In the genomic region with DNA sequence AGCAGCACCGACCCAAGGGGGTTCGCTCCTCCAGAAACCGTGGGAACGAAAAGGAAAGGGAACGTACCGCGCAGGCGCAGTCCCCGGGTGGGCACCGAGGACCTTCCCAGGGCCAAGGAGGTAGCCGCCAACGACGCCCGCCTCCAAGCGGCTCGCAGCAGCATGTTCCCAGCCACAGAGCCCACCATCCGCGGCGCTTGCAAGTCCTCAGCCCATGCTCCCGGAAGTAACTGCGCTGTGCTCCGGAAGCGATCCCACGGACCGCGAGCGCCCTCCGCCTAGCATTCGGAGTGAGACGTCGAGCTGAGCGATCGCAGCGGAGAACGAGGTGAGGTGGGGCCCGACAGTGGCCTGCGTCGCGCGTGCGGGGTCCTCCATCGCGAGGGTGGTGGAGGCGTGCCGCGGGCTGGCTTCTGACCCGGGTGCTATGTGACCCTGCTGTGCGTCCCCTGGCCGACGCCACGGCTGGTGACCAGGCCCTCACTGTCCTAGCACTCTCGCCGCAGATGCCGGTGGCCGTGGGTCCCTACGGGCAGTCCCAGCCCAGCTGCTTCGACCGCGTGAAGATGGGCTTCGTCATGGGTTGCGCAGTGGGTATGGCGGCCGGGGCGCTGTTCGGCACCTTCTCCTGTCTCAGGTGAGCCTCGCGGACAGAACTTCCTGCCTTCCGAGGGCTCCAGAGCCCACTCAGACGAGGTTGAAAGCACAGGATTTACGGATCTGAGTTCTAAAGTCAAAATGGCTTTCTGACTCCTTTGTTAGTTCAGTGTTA, we compare ENCODE assay signal across 8 mouse cellular contexts. TPM values are rescaled to one million over a fixed set of nuclear protein-coding genes. Genes with fewer than 3 reads are reported as not detected.
DNase-seq lines count a peak whose midpoint lies in the region; ATAC-seq and TF ChIP-seq lines count a peak whose summit lies in the region.

A gene (plus strand): TSS at position 87 of the 772 bp plus-strand sequence.
A gene (minus strand): TSS at position 234 of the 772 bp plus-strand sequence.

- peak within 1 kb of the TSS; percentile 86 for H3K4me3 ChIP-seq in G1E (ENCODE audit: low read depth, low read length)
- peak within 1 kb of the TSS; percentile 67 for H3K4me3 ChIP-seq in forebrain, postnatal 0 days (ENCODE audit: low read depth, low read length)
- peak within 1 kb of the TSS; percentile 91 for H3K4me3 ChIP-seq in lung, embryonic 15.5 days

- TF ChIP-seq CTCF in G1E (IDR thresholded peaks at IDR 0.05; ENCODE audit: low read depth, low read length), result no peak
- TF ChIP-seq CTCF in forebrain, postnatal 0 days (IDR thresholded peaks at IDR 0.05; ENCODE audit: low read depth), result peak; percentile 84

- no peaks in the 10 kb centered on the region for H3K27me3 ChIP-seq in G1E (ENCODE audit: insufficient read depth, low read length)
- H3K27me3 ChIP-seq in forebrain, postnatal 0 days (ENCODE audit: insufficient read depth, low read length), result no peaks in the 10 kb centered on the region
- H3K27me3 ChIP-seq in lung, embryonic 15.5 days, result no peaks in the 10 kb centered on the region

- H3K27ac ChIP-seq in forebrain, postnatal 0 days (ENCODE audit: low read depth, low read length), result peak within 1 kb of the TSS; percentile 90
- H3K27ac ChIP-seq in lung, embryonic 15.5 days, result peak within 1 kb of the TSS; percentile 95

- under 1% methylated on average over 70 of the region's 70 CpGs for WGBS in forebrain, postnatal 0 days
- 1% methylated on average over 70 of the region's 70 CpGs for WGBS in lung, embryonic 15.5 days

- peaks cover 55% of the 10 kb centered on the region for H3K36me3 ChIP-seq in G1E (replicated peaks)
- H3K36me3 ChIP-seq in forebrain, postnatal 0 days (ENCODE audit: insufficient read depth), result peaks cover 25% of the 10 kb centered on the region
- peaks cover 28% of the 10 kb centered on the region for H3K36me3 ChIP-seq in lung, embryonic 15.5 days

- H3K9ac ChIP-seq in forebrain, postnatal 0 days, result peak within 1 kb of the TSS; percentile 83
- peak within 1 kb of the TSS; percentile 94 for H3K9ac ChIP-seq in lung, embryonic 15.5 days

- H3K9me3 ChIP-seq in G1E (replicated peaks), result no peaks in the 10 kb centered on the region
- H3K9me3 ChIP-seq in forebrain, postnatal 0 days (ENCODE audit: low read length), result no peaks in the 10 kb centered on the region
- no peaks in the 10 kb centered on the region for H3K9me3 ChIP-seq in lung, embryonic 15.5 days

- DNase-seq in G1E (ENCODE audit: low spot score), result peak; percentile 76
- DNase-seq in cerebellum, adult 18-20 months, result peak; percentile 89 to 90
- DNase-seq in forebrain, postnatal 0 days, result peak; percentile 98
- DNase-seq in heart, postnatal 4 days, result peak; percentile 96
- peak; percentile 86 to 93 for DNase-seq in layer of hippocampus, adult 8-10 months (ENCODE audit: low spot score in 2 of 2)
- DNase-seq in ovary, adult 18-20 months (ENCODE audit: low spot score), result peak; percentile 88
- peak; percentile 96 for DNase-seq in thymus, postnatal 0 days (ENCODE audit: low spot score)

- peak; percentile 70 for ATAC-seq in G1E (ENCODE audit: extremely low read depth, insufficient number of reproducible peaks, low FRiP score, poor library complexity, severe bottlenecking)
- peak; percentile 99 for ATAC-seq in forebrain, postnatal 0 days
- ATAC-seq in lung, embryonic 15.5 days (ENCODE audit: borderline replicate concordance, extremely low read depth, low FRiP score, low TSS enrichment), result peak; percentile 97

- peaks cover 26% of the 10 kb centered on the region for H3K4me1 ChIP-seq in G1E (ENCODE audit: insufficient read depth, low read depth, low read length)
- H3K4me1 ChIP-seq in forebrain, postnatal 0 days (ENCODE audit: insufficient read depth), result peaks cover 4% of the 10 kb centered on the region; the same call in 1 of the 2 replicates
- peaks cover 13% of the 10 kb centered on the region for H3K4me1 ChIP-seq in lung, embryonic 15.5 days

- peak within 1 kb of the TSS; percentile 83 for H3K4me2 ChIP-seq in forebrain, postnatal 0 days (ENCODE audit: low read depth)
- H3K4me2 ChIP-seq in lung, embryonic 15.5 days, result peak within 1 kb of the TSS; percentile 83

RNA-seq across cellular contexts. Expression of the first gene that starts in this region (rescaled TPM):
- total RNA-seq in G1E (2014; fragmentation: Nextera tagmentation), result 99.3 and 127 TPM in 2 replicates
- total RNA-seq in G1E (2017), result 38.4 and 52.4 TPM in 2 replicates
- polyA plus RNA-seq in G1E (2012), result 300 and 385 TPM in 2 replicates
- 91.3 and 132 TPM in 2 replicates for total RNA-seq in forebrain, postnatal 0 days (2014; rRNA removed)
- 529 and 662 TPM in 2 replicates for polyA plus RNA-seq in forebrain, postnatal 0 days (2015; fragmentation: Nextera tagmentation; extraction: Ambion mirVana)
- total RNA-seq in heart, postnatal 4 days (2021), result 100 to 1,000 TPM; 273 to 278 TPM
- total RNA-seq in layer of hippocampus, adult 8-10 months (2022), result 100 to 1,000 TPM in 3 of 4 experiments, 10 to 100 TPM in 1; 99.4 to 184 (median 132) TPM
- polyA plus RNA-seq in lung, embryonic 15.5 days (2015; fragmentation: Nextera tagmentation; extraction: Ambion mirVana), result 340 and 373 TPM in 2 replicates
- polyA plus RNA-seq in thymus, postnatal 0 days (2015; fragmentation: Nextera tagmentation; extraction: Ambion mirVana), result 490 and 536 TPM in 2 replicates

RNA-seq across cellular contexts. Expression of the second gene that starts in this region (rescaled TPM):
- total RNA-seq in G1E (2014; fragmentation: Nextera tagmentation) (27.9 and 33.9 TPM in 2 replicates), G1E (2017) (46.2 and 49.1 TPM in 2 replicates)
- 31.4 and 36.3 TPM in 2 replicates for polyA plus RNA-seq in G1E (2012)
- total RNA-seq in forebrain, postnatal 0 days (2014; rRNA removed), result 41.9 and 42.7 TPM in 2 replicates
- polyA plus RNA-seq in forebrain, postnatal 0 days (2015; fragmentation: Nextera tagmentation; extraction: Ambion mirVana), result 41.2 and 48.6 TPM in 2 replicates
- 10 to 100 TPM; 51.5 to 51.9 TPM for total RNA-seq in heart, postnatal 4 days (2021)
- total RNA-seq in layer of hippocampus, adult 8-10 months (2022), result 10 to 100 TPM; 39.0 to 54.5 (median 44.0) TPM
- polyA plus RNA-seq in lung, embryonic 15.5 days (2015; fragmentation: Nextera tagmentation; extraction: Ambion mirVana), result 42.5 TPM in 2 replicates
- polyA plus RNA-seq in thymus, postnatal 0 days (2015; fragmentation: Nextera tagmentation; extraction: Ambion mirVana), result 51.4 and 51.5 TPM in 2 replicates

Comparison
In these comparisons a context has a peak if more than half of its experiments do, and no peak if none do; other contexts are left out.
1. Peak in every context shown above with its lines: DNase-seq, ATAC-seq, H3K4me3 ChIP-seq and H3K27ac ChIP-seq.